Mouse (Mus musculus) hindbrain, embryonic 14.5 days (tissue): ENCODE measurements around the gene Rufy1. TPM values are rescaled to one million over a fixed set of nuclear protein-coding genes. Genes with fewer than 3 reads are reported as not detected.
A peak's percentile ranks its signal among the peaks of the same experiment; 100 is the strongest.

ENCODE experiments used
- ATAC-seq: fragments of 200-750 bp; cut with Nextera tagmentation; 2 replicates; pipeline ENCODE4 v1.8.0; 2017; ENCODE audit warnings: moderate number of reproducible peaks, mild to moderate bottlenecking, moderate TSS enrichment, moderate library complexity; ENCODE audit not compliant: low FRiP score
- DNase-seq: peaks from one replicate; pipeline ENCODE4 v3.0.0-alpha.2; 2015; ENCODE audit warnings: low spot score
- H3K27ac ChIP-seq: fragments of 300-500 bp; sonication (generic); 2 replicates; pipeline ENCODE4 v1.5.1; 2014; ENCODE audit warnings: mild to moderate bottlenecking, moderate library complexity
- H3K27me3 ChIP-seq: fragments of 300-500 bp; sonication (generic); 2 replicates; pipeline ENCODE4 v1.6.1; 2014; ENCODE audit warnings: mild to moderate bottlenecking, low read length, mixed read lengths; ENCODE audit not compliant: control insufficient read depth, insufficient read depth
- H3K36me3 ChIP-seq: fragments of 300-500 bp; sonication (generic); replicated peaks from 2 replicates; pipeline ENCODE4 v1.6.1; 2014; ENCODE audit not compliant: control insufficient read depth, insufficient read depth
- H3K4me1 ChIP-seq: fragments of 300-500 bp; sonication (generic); replicated peaks from 2 replicates; pipeline ENCODE4 v1.6.1; 2014; ENCODE audit warnings: antibody characterized with exemption, low read length, mixed read lengths; ENCODE audit not compliant: control insufficient read depth, insufficient read depth
- H3K4me2 ChIP-seq: fragments of 300-500 bp; sonication (generic); replicated peaks from 2 replicates; pipeline ENCODE4 v1.6.1; 2014; ENCODE audit warnings: mild to moderate bottlenecking, moderate library complexity
- H3K4me3 ChIP-seq: fragments of 300-500 bp; sonication (generic); replicated peaks from 2 replicates; pipeline ENCODE4 v1.5.1; 2014; ENCODE audit warnings: mild to moderate bottlenecking, low read length
- H3K9ac ChIP-seq: fragments of 300-500 bp; sonication (generic); 2 replicates; pipeline ENCODE4 v1.6.1; 2014
- H3K9me3 ChIP-seq: fragments of 300-500 bp; sonication (generic); 2 replicates; pipeline ENCODE4 v1.6.1; 2016; ENCODE audit warnings: low read length; ENCODE audit not compliant: control insufficient read depth
- WGBS: fragments of 180-500 bp; shearing (Covaris S2); extraction: QIAGEN DNeasy Blood & Tissue Kit; methylation state at CpG from one replicate; pipeline ENCODE4 v1.1.7; 2014; 5-methylcytosine and 5-hydroxymethylcytosine counted together
- polyA plus RNA-seq: library from polyadenylated mRNA; unstranded; fragments of >200 nt; fragmentation: Nextera tagmentation; extraction: Ambion mirVana; gene quantifications from 2 replicates; pipeline ENCODE4 v1.2.1, GENCODE M21; 2014

Gene Rufy1
- polyA plus RNA-seq, 1 experiment from 2014 or later: 27.0 TPM

- H3K27ac ChIP-seq: no peak overlapping the region
- no peak overlapping the region for H3K4me2 ChIP-seq
- no peak overlapping the region for H3K9ac ChIP-seq
- ATAC-seq (no peak), DNase-seq (no peak)
- WGBS: 85% methylated on average over 3 of the region's 3 CpGs
- H3K9me3 ChIP-seq: no peaks in the 10 kb centered on the region
- H3K4me1 ChIP-seq: no peaks in the 10 kb centered on the region
- H3K36me3 ChIP-seq: peaks cover 84% of the 10 kb centered on the region
- no peak overlapping the region for H3K4me3 ChIP-seq
- H3K27me3 ChIP-seq: no peaks in the 10 kb centered on the region
Measured at GRCm38 (mm10) chr11:50389011-50389410, 41.9 kb downstream of the Rufy1 start.

GRCm38 (mm10) chr11:50388217-50388929, 42.6 kb downstream of the Rufy1 start:
- H3K9me3 ChIP-seq: no peaks in the 10 kb centered on the region
- ATAC-seq: no peak
- WGBS: 97% methylated on average over 3 of the region's 3 CpGs
- no peak overlapping the region for H3K4me3 ChIP-seq
- H3K4me2 ChIP-seq: no peak overlapping the region
- H3K36me3 ChIP-seq: peaks cover 82% of the 10 kb centered on the region
- no peak for DNase-seq
- no peak overlapping the region for H3K9ac ChIP-seq
- H3K27me3 ChIP-seq: no peaks in the 10 kb centered on the region
- H3K27ac ChIP-seq: no peak overlapping the region
- H3K4me1 ChIP-seq: no peaks in the 10 kb centered on the region

- peaks cover 83% of the 10 kb centered on the region for H3K36me3 ChIP-seq
Measured at GRCm38 (mm10) chr11:50387697-50388096, 43.2 kb downstream of the Rufy1 start.

GRCm38 (mm10) chr11:50387167-50387679, 43.7 kb downstream of the Rufy1 start:
- no peak overlapping the region for H3K9ac ChIP-seq
- no peaks in the 10 kb centered on the region for H3K4me1 ChIP-seq
- H3K36me3 ChIP-seq: peaks cover 86% of the 10 kb centered on the region
- no peak overlapping the region for H3K4me2 ChIP-seq
- H3K27ac ChIP-seq: no peak overlapping the region
- H3K27me3 ChIP-seq: no peaks in the 10 kb centered on the region
- DNase-seq (peak; percentile 36), ATAC-seq (0 out of 2 replicates have a peak, but pooled peaks have one; percentile 9)
- no peak overlapping the region for H3K4me3 ChIP-seq
- H3K9me3 ChIP-seq: no peaks in the 10 kb centered on the region
- WGBS: 87% methylated on average over 3 of the region's 3 CpGs

More at GRCm38 (mm10) chr11:50387697-50388096, 43.2 kb downstream of the Rufy1 start:
- DNase-seq: no peak
- Histone ChIP-seq H3K9ac (no peak overlapping the region), H3K9me3 (no peaks in the 10 kb centered on the region), H3K4me2 (no peak overlapping the region), H3K27me3 (no peaks in the 10 kb centered on the region), H3K4me3 (no peak overlapping the region), H3K27ac (no peak overlapping the region), H3K4me1 (no peaks in the 10 kb centered on the region)
- WGBS: 92% methylated on average over 4 of the region's 4 CpGs
- no peak for ATAC-seq

DNA sequence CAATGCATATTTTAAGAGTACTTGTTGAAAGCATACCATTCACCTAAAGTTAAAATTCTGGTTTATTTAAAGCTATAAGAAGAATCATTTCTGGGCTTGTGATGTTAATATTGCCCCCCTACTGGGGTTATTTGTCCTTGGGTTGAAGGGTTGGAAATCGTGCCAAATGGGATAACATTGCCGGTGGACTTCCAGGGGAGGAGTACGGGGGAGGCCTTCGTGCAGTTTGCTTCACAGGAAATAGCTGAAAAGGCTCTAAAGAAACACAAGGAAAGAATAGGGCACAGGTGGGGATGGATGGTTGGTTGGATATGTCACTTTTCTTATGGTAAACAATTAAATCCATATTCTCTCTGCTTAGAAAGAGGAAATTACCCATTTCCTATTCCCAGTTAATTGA, 49.6 kb downstream of the Rufy1 start:
- no peaks in the 10 kb centered on the region for H3K27me3 ChIP-seq
- H3K4me2 ChIP-seq: peak overlapping the region; percentile 59
- DNase-seq (no peak), ATAC-seq (no peak)
- 22% methylated on average over 4 of the region's 4 CpGs for WGBS
- peak overlapping the region; percentile 26 for H3K4me3 ChIP-seq
- no peak overlapping the region for H3K27ac ChIP-seq
- peaks cover 60% of the 10 kb centered on the region for H3K36me3 ChIP-seq
- H3K4me1 ChIP-seq: peaks cover 23% of the 10 kb centered on the region
- H3K9ac ChIP-seq: peak overlapping the region; percentile 53; the same call in 1 of the 2 replicates
- no peaks in the 10 kb centered on the region for H3K9me3 ChIP-seq

DNA sequence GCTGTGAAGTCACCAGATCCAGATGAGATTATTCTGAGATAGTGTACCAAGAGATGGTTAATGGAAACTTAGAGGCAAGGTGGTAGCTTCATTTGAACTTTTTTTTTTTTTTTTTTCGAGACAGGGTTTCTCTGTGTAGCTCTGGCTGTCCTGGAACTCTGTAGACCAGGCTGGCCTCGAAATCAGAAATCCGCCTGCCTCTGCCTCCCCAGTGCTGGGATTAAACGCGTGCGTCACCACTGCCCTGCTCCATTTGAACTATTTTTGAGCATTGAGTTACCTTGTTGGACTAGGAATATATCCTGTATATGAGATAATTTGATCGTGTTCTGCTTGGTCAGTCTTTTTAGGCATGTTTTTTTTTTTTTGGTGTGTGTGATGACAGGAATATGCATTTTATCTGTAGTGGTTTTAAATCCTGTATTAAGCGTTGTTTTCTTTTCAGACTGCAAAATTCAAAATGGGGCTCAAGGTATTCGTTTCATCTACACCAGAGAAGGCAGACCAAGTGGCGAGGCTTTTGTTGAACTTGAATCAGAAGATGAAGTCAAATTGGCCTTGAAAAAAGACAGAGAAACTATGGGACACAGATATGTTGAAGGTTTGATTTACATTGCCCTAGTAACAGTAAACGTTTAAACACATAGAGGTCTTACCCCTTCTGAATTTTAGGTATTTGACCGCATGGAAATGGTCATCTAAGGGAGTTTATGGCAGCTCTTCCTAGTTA, 51.7 kb downstream of the Rufy1 start:
- ATAC-seq: no peak
- Histone ChIP-seq H3K4me2 (peak overlapping the region; percentile 99), H3K27ac (no peak overlapping the region), H3K9ac (peak overlapping the region; percentile 90), H3K4me1 (peaks cover 28% of the 10 kb centered on the region), H3K4me3 (peak overlapping the region; percentile 84), H3K36me3 (peaks cover 42% of the 10 kb centered on the region), H3K9me3 (no peaks in the 10 kb centered on the region), H3K27me3 (no peaks in the 10 kb centered on the region)
- WGBS: 69% methylated on average over 12 of the region's 12 CpGs
- DNase-seq: no peak

DNA sequence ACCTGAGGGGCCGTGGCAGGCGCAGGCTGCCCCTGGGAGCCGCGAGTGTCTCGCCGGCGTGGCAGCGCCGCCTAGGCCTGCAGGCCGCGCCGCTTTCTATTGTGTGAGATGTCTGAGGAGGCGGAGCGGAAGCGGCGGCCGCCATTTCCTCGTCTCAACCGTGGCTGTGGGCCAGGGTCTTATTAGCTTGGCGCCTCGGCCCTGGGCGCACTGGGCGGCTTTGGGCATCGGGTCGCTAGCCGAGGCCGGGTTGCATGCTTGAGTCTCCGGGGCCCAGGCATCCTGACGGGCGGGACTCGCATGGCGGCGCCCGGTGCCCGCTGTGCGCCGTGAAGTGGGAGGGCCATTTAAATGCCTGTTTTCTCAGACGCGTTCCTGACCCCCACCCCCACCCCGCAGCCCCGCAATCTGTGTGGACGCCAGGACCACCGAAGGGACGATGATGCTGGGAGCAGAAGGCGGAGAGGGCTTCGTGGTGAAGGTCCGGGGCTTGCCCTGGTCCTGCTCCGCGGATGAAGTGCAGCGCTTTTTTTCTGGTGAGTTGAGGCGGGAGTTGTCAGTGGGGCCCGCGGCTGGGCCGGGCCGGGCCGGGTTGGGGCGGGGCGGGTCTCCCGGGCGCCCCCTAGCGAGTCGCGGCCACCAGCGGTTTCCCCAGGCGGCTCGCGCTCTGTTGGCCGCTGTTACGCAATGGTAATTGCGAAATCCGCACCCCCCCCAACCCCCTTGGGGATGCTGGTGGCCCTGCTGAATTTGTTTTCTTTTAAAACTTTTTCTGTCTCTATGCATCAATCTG, 52.8 kb downstream of the Rufy1 start:
- H3K4me2 ChIP-seq: peak overlapping the region; percentile 99
- no peaks in the 10 kb centered on the region for H3K27me3 ChIP-seq
- peak overlapping the region; percentile 90 for H3K9ac ChIP-seq
- H3K4me3 ChIP-seq: peak overlapping the region; percentile 84
- peak overlapping the region; percentile 96 for H3K27ac ChIP-seq
- peaks cover 35% of the 10 kb centered on the region for H3K36me3 ChIP-seq
- peak; percentile 79 for ATAC-seq
- peaks cover 28% of the 10 kb centered on the region for H3K4me1 ChIP-seq
- DNase-seq: peak; percentile 82
- under 1% methylated on average over 71 of the region's 71 CpGs for WGBS
- H3K9me3 ChIP-seq: no peaks in the 10 kb centered on the region

GRCm38 (mm10) chr11:50376911-50377891, 53.7 kb downstream of the Rufy1 start, which contains the start of gene Hnrnph1:
Gene Hnrnph1 (plus strand): TSS chr11:50376990.
- no peaks in the 10 kb centered on the region for H3K27me3 ChIP-seq
- peak within 1 kb of the TSS; percentile 90 for H3K9ac ChIP-seq
- DNase-seq: peak; percentile 99
- H3K36me3 ChIP-seq: peaks cover 26% of the 10 kb centered on the region
- peak within 1 kb of the TSS; percentile 77 for H3K4me2 ChIP-seq
- H3K4me1 ChIP-seq: peaks cover 28% of the 10 kb centered on the region
- H3K4me3 ChIP-seq: peak within 1 kb of the TSS; percentile 84
- H3K27ac ChIP-seq: peak within 1 kb of the TSS; percentile 96
- H3K9me3 ChIP-seq: no peaks in the 10 kb centered on the region
- peak; percentile 94 for ATAC-seq
- under 1% methylated on average over 76 of the region's 76 CpGs for WGBS
